9 mouse cellular contexts compared by ENCODE assay signal in the genomic region with DNA sequence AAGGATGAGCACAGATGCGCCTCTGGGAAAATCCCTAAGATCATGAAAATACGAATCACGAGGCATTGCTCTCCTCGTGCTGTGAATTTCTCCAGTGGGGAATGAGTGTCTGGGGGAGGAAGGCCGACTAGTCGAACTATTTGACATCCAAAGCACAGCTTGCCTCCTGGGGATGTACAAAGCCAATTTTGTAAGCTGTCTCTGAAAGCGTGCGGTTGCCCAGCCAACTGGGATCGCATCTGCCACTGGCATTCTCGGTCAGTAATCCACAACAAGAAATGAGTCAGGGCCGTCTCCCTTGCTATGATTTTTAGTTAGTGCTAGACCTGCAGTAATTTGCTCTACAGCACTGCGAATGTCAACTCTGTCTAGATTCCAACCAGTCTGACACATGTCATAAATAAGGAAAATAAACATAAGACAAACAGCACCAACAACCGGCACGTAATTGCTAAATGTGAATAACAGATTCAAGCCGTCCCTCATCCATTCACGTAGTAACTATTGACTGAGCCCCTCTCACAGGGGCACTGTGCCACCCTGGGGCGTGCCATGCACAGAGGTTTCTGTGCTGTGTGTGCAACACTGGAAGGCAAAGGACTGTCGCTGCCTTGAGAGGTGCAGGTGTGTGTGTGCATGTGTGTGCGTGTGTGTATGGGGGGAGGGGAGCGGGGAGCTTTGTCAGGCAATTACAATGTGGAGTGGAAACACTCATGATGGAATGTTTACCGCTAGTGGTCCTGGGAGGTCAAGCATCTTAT. TPM values are rescaled to one million over a fixed set of nuclear protein-coding genes. Genes with fewer than 3 reads are reported as not detected.
DNase-seq lines count a peak whose midpoint lies in the region; ATAC-seq lines count a peak whose summit lies in the region.
"Had no signal": no experiment of that assay in that cellular context is flagged by ENCODE, and none has a peak within 500 bp of the region (broad histone marks: within the 10 kb centered on the region; RNA-seq: fewer than 3 reads in every experiment).

No protein-coding gene starts in this region.

- 81% methylated on average over 21 of the region's 21 CpGs for WGBS in heart, embryonic 11.5 days (ENCODE audit: insufficient replicate concordance)

- no peak overlapping the region for H3K9ac ChIP-seq in heart, embryonic 11.5 days (ENCODE audit: low read depth, low read length)
- H3K9ac ChIP-seq: heart, embryonic 13.5 days had no signal

- intact Hi-C loops in gastrocnemius, postnatal 14 days (cut with DNase I; ENCODE audit: low total_unique reads): no loop called here
- intact Hi-C loops in left cerebral cortex, postnatal 10 days (cut with DNase I): no loop called here

- no peaks in the 10 kb centered on the region for H3K36me3 ChIP-seq in heart, embryonic 11.5 days (ENCODE audit: control insufficient read depth, insufficient read depth, low read length)
- H3K36me3 ChIP-seq: heart, embryonic 13.5 days had no signal

- no peaks in the 10 kb centered on the region for H3K27me3 ChIP-seq in heart, embryonic 11.5 days (ENCODE audit: control insufficient read depth, insufficient read depth, low read length)
- H3K27me3 ChIP-seq: heart, embryonic 13.5 days had no signal

- no peak overlapping the region for H3K4me3 ChIP-seq in heart, embryonic 11.5 days (ENCODE audit: low read depth, low read length)
- H3K4me3 ChIP-seq: heart, embryonic 13.5 days had no signal

- peak; percentile 21 to 26 for DNase-seq in cerebellum, postnatal 36 days
- DNase-seq in gastrocnemius, postnatal 14 days: peak; percentile 57
- DNase-seq in left cerebral cortex, postnatal 10 days (ENCODE audit: extremely low spot score in 1 of 2, low spot score in 2 of 2): peak; percentile 62 to 78
- peak; percentile 84 to 92 for DNase-seq in right cerebral cortex, postnatal 10 days (ENCODE audit: low spot score in 2 of 2)
- DNase-seq in thymus, postnatal 36 days: no peak
- DNase-seq in kidney, postnatal 10 days: no peak

- H3K4me1 ChIP-seq in heart, embryonic 11.5 days (ENCODE audit: control insufficient read depth, insufficient read depth, low read length): no peaks in the 10 kb centered on the region; the same call in 1 of the 2 replicates

- H3K9me3 ChIP-seq in heart, embryonic 11.5 days (replicated peaks; ENCODE audit: control insufficient read depth, low read length): no peaks in the 10 kb centered on the region

- no peak overlapping the region for H3K27ac ChIP-seq in heart, embryonic 11.5 days (ENCODE audit: low read depth, low read length)
- H3K27ac ChIP-seq: heart, embryonic 13.5 days; macrophage had no signal

- no peak for ATAC-seq in heart, embryonic 11.5 days (replicated peaks; ENCODE audit: insufficient number of reproducible peaks, low FRiP score, low TSS enrichment)

- no peak overlapping the region for H3K4me2 ChIP-seq in heart, embryonic 11.5 days
- H3K4me2 ChIP-seq: heart, embryonic 13.5 days had no signal

RNA-seq across cellular contexts. Expression of a gene that starts 59.9 kb away (rescaled TPM):
- 10 to 100 TPM; 22.8 to 25.0 TPM for total RNA-seq in gastrocnemius, postnatal 14 days (2021)
- 10 to 100 TPM; 34.8 to 35.8 TPM for total RNA-seq in left cerebral cortex, postnatal 10 days (2021)
- polyA plus RNA-seq in heart, embryonic 11.5 days (2014; fragmentation: Nextera tagmentation; extraction: Ambion mirVana): 57.0 and 59.6 TPM in 2 replicates

Comparison
In these comparisons a context has a peak if more than half of its experiments do, and no peak if none do; other contexts are left out.
1. DNase-seq: peak in cerebellum, postnatal 36 days (2 of 2), gastrocnemius, postnatal 14 days (single experiment), left cerebral cortex, postnatal 10 days (2 of 2) and right cerebral cortex, postnatal 10 days (2 of 2); none in thymus, postnatal 36 days (0 of 2) and kidney, postnatal 10 days (single experiment).